Mouse (Mus musculus): ENCODE measurements at regions not wholly inside any gene's neighbourhood (a gene's known extent, or its start where the extent isn't known, plus 50 kb on each side); places are given as distances from the start of the nearest gene placed in this dataset.

DNA sequence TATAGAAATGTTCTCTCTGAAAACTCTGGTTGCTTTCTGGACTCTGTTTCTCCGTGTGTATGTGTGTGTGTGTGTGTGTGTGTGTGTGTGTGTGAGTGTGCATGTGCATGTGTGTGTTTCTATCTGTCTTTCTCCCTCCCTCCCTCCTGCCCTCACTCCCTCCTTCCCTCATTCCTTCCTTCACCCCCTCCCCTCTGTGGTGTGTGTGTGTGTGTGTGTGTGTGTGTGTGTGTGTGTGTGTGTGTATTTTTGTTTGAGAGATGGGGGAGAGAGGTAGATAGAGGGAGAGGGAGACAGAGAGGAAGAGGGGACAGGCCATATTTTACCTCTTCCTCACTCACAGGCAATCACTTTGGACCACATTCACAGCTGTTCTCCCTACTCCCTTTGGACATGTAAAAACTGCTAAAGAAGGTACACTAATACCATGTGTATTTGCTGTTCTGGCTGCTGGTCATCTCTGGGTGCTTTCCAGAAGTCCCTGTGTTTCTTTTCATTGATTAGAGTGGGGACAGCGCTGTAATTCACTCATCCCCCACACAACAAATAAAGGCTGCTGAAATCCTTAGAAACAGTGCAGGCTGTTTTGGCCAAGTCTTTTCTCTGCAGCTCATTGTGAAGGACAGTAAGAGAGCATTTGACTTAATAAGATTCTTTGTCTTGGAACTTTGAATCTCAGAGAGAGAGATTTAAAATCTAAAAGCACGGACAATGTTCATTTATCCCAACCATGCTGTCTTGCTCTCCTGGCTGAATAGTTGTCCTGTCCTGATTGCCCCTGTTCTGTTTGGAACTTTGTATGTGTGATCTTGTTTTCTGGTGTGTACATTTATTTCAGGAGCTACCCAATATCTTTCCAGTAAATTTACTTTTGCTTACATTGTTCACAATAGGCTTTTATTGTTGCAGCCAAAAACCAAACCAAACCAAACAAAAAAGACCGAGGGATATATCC lies 370.9 kb downstream of the Ppargc1a start:
- 51% methylated on average over 4 of the region's 4 CpGs for WGBS
- TF ChIP-seq POLR2A (IDR thresholded peaks at IDR 0.05; ENCODE audit: extremely low read depth, insufficient read depth, low read length), result no peak
- TF ChIP-seq CTCF (IDR thresholded peaks at IDR 0.05; ENCODE audit: low read depth, low read length), result no peak
- Histone ChIP-seq H3K9ac (ENCODE audit: low read depth, low read length) (no peak overlapping the region), H3K79me2 (ENCODE audit: control insufficient read depth, insufficient read depth, low read length) (no peaks in the 10 kb centered on the region), H3K27me3 (ENCODE audit: control insufficient read depth, insufficient read depth, low read length) (no peaks in the 10 kb centered on the region), H3K4me3 (ENCODE audit: insufficient read depth, low read depth, low read length) (no peak overlapping the region), H3K36me3 (ENCODE audit: control insufficient read depth, insufficient read depth, low read length) (no peaks in the 10 kb centered on the region), H3K4me1 (ENCODE audit: control insufficient read depth, insufficient read depth, low read length) (peaks cover 4% of the 10 kb centered on the region; the same call in 1 of the 2 replicates), H3K27ac (replicated peaks; ENCODE audit: insufficient read depth, low read depth, low read length) (no peak overlapping the region)
- DNase-seq (ENCODE audit: extremely low read depth, low read depth, low spot score), result no peak

DNA sequence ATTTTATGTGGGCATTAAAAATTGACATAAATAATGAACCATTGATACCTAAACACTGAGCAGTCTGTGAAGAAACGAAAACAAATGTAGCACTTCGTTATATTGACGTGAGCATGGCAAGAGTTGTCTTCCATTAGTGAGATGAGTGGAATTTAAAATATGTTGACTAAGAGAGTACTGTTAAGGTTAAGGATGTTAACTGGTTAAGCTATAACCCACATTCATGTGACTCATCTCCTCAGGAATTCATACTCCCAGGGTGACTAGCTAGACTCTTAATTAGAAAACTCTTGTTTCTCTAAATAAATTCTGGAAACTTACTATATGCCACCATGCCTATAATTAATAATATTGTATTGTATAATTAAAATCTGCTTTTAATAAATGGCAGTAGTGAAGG lies 376.9 kb downstream of the Ppargc1a start:
- Histone ChIP-seq H3K4me3 (ENCODE audit: insufficient read depth, low read depth, low read length) (no peak overlapping the region), H3K36me3 (ENCODE audit: control insufficient read depth, insufficient read depth, low read length) (no peaks in the 10 kb centered on the region), H3K27ac (replicated peaks; ENCODE audit: insufficient read depth, low read depth, low read length) (no peak overlapping the region), H3K27me3 (ENCODE audit: control insufficient read depth, insufficient read depth, low read length) (no peaks in the 10 kb centered on the region), H3K4me1 (ENCODE audit: control insufficient read depth, insufficient read depth, low read length) (no peaks in the 10 kb centered on the region), H3K9ac (ENCODE audit: low read depth, low read length) (no peak overlapping the region), H3K79me2 (ENCODE audit: control insufficient read depth, insufficient read depth, low read length) (no peaks in the 10 kb centered on the region)
- DNase-seq (ENCODE audit: extremely low read depth, low read depth, low spot score), result no peak
- WGBS, result 75% methylated on average over 3 of the region's 3 CpGs
- no peak for TF ChIP-seq POLR2A (IDR thresholded peaks at IDR 0.05; ENCODE audit: extremely low read depth, insufficient read depth, low read length)
- no peak for TF ChIP-seq CTCF (IDR thresholded peaks at IDR 0.05; ENCODE audit: low read depth, low read length)

DNA sequence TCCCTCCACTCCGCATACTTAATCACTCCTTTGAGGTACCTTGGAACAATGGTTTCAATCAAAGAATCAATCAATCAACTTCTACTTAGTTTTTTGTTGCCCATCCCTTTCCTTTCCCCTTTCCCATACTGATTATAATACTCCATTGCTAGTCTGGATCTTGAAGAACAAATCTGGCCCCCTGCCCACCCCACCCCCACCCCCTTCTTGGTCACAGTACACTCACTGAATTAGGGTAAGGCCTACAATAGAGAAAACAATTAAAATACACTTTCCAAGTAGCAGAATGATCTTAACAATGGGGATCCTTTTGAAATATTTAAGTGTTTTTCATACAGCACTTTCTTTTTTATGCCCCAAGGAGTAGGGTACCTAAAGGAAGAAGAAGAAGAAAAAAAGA lies 397.7 kb downstream of the Ppargc1a start:
- Histone ChIP-seq H3K27me3 (ENCODE audit: control insufficient read depth, insufficient read depth, low read length) (no peaks in the 10 kb centered on the region), H3K79me2 (ENCODE audit: control insufficient read depth, insufficient read depth, low read length) (no peaks in the 10 kb centered on the region), H3K4me1 (ENCODE audit: control insufficient read depth, insufficient read depth, low read length) (no peaks in the 10 kb centered on the region), H3K4me3 (ENCODE audit: insufficient read depth, low read depth, low read length) (no peak overlapping the region), H3K27ac (replicated peaks; ENCODE audit: insufficient read depth, low read depth, low read length) (no peak overlapping the region), H3K9ac (ENCODE audit: low read depth, low read length) (no peak overlapping the region), H3K36me3 (ENCODE audit: control insufficient read depth, insufficient read depth, low read length) (no peaks in the 10 kb centered on the region)
- WGBS, result 94% methylated on average over 1 of the region's 1 CpGs
- TF ChIP-seq CTCF (IDR thresholded peaks at IDR 0.05; ENCODE audit: low read depth, low read length) (no peak), POLR2A (IDR thresholded peaks at IDR 0.05; ENCODE audit: extremely low read depth, insufficient read depth, low read length) (no peak)
- no peak for DNase-seq (ENCODE audit: extremely low read depth, low read depth, low spot score)

DNA sequence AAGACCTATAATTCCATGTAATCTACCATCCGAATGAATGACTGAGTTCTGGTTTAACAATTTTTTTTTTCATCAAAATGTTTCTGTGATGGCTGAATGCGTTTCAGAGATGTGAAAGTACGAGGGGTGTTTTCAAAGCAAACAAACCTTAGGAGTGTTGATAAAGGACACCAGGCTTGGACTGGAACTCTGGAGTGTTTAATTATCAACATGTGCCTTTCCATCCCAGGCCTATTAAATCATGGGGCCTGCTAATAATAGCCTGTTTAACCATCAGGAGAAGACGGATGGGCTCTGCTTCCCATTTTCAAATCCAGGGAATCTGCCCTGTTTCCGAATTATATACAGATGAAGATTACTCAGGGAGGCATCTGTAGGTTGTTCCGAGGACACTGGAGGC lies 399.3 kb downstream of the Ppargc1a start:
- no peaks in the 10 kb centered on the region for H3K4me1 ChIP-seq (ENCODE audit: control insufficient read depth, insufficient read depth, low read length)
- H3K79me2 ChIP-seq (ENCODE audit: control insufficient read depth, insufficient read depth, low read length), result no peaks in the 10 kb centered on the region
- TF ChIP-seq CTCF (IDR thresholded peaks at IDR 0.05; ENCODE audit: low read depth, low read length) (no peak), POLR2A (IDR thresholded peaks at IDR 0.05; ENCODE audit: extremely low read depth, insufficient read depth, low read length) (no peak)
- no peaks in the 10 kb centered on the region for H3K36me3 ChIP-seq (ENCODE audit: control insufficient read depth, insufficient read depth, low read length)
- H3K9ac ChIP-seq (ENCODE audit: low read depth, low read length), result no peak overlapping the region
- H3K4me3 ChIP-seq (ENCODE audit: insufficient read depth, low read depth, low read length), result no peak overlapping the region
- no peak overlapping the region for H3K27ac ChIP-seq (replicated peaks; ENCODE audit: insufficient read depth, low read depth, low read length)
- no peaks in the 10 kb centered on the region for H3K27me3 ChIP-seq (ENCODE audit: control insufficient read depth, insufficient read depth, low read length)
- no peak for DNase-seq (ENCODE audit: extremely low read depth, low read depth, low spot score)
- WGBS, result 51% methylated on average over 6 of the region's 6 CpGs

DNA sequence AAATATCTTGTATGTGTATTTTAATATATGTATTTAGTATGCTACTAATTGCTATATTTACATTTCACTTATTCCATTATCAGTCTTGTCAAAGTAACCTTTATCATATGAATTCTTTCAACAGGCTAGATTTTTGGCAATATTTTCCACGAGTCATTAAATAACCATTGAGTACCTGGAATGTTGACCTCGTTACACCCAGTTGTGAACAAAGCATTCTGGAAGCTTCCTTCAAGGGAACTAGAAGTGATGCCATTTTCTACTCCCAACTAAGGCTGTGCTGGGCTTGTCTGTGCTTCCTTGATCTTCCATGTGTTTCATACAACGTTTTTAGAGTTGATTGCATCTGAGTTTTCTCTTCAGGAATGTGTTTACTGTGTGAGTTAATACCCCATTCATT lies 410.6 kb downstream of the Ppargc1a start:
- H3K27me3 ChIP-seq (ENCODE audit: control insufficient read depth, insufficient read depth, low read length), result no peaks in the 10 kb centered on the region
- H3K9ac ChIP-seq (ENCODE audit: low read depth, low read length), result no peak overlapping the region
- no peaks in the 10 kb centered on the region for H3K4me1 ChIP-seq (ENCODE audit: control insufficient read depth, insufficient read depth, low read length)
- no peaks in the 10 kb centered on the region for H3K36me3 ChIP-seq (ENCODE audit: control insufficient read depth, insufficient read depth, low read length)
- H3K4me3 ChIP-seq (ENCODE audit: insufficient read depth, low read depth, low read length), result no peak overlapping the region
- no peak overlapping the region for H3K27ac ChIP-seq (replicated peaks; ENCODE audit: insufficient read depth, low read depth, low read length)
- TF ChIP-seq CTCF (IDR thresholded peaks at IDR 0.05; ENCODE audit: low read depth, low read length), result no peak
- no peak for TF ChIP-seq POLR2A (IDR thresholded peaks at IDR 0.05; ENCODE audit: extremely low read depth, insufficient read depth, low read length)
- DNase-seq (ENCODE audit: extremely low read depth, low read depth, low spot score), result no peak
- WGBS, result 41% methylated on average over 3 of the region's 3 CpGs
- no peaks in the 10 kb centered on the region for H3K79me2 ChIP-seq (ENCODE audit: control insufficient read depth, insufficient read depth, low read length)

DNA sequence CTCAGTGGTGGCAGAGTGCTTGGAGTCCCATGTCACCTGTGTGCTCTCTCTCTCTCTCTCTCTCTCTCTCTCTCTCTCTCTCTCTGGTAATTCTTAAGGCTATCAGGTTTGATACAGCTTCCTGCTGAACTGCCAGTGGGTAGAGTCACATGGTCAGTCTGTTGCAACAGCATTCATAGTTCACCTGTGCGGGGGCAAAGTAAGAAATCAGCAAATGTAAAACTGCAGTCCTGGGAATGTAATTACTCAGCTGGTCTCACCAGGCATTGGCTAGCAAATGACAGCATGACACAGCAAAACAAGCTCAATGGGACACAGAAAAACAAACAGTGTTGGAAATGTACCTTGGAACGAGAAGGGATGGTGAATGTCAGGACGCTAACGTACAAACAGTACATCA lies 422.7 kb downstream of the Ppargc1a start:
- TF ChIP-seq CTCF (IDR thresholded peaks at IDR 0.05; ENCODE audit: low read depth, low read length), result no peak
- no peak for TF ChIP-seq POLR2A (IDR thresholded peaks at IDR 0.05; ENCODE audit: extremely low read depth, insufficient read depth, low read length)
- Histone ChIP-seq H3K27me3 (ENCODE audit: control insufficient read depth, insufficient read depth, low read length) (no peaks in the 10 kb centered on the region), H3K9ac (ENCODE audit: low read depth, low read length) (no peak overlapping the region), H3K27ac (replicated peaks; ENCODE audit: insufficient read depth, low read depth, low read length) (no peak overlapping the region), H3K4me1 (ENCODE audit: control insufficient read depth, insufficient read depth, low read length) (peaks cover 5% of the 10 kb centered on the region), H3K4me3 (ENCODE audit: insufficient read depth, low read depth, low read length) (no peak overlapping the region), H3K79me2 (ENCODE audit: control insufficient read depth, insufficient read depth, low read length) (no peaks in the 10 kb centered on the region), H3K36me3 (ENCODE audit: control insufficient read depth, insufficient read depth, low read length) (no peaks in the 10 kb centered on the region)
- WGBS, result 20% methylated on average over 4 of the region's 4 CpGs
- DNase-seq (ENCODE audit: extremely low read depth, low read depth, low spot score), result peak; percentile 83

Data from liver, adult 2 months (tissue).